Mouse (Mus musculus) c-Kit-negative CD71-positive TER-119-positive erythroid progenitor cells, embryonic 14.5 days (primary cell): ENCODE results near the gene Tssc4.

Source experiments
- DNase-seq: peaks from one replicate; pipeline ENCODE4 v3.0.0-alpha.2; 2013; ENCODE audit warnings: low read depth, low spot score

Gene Tssc4

DNA sequence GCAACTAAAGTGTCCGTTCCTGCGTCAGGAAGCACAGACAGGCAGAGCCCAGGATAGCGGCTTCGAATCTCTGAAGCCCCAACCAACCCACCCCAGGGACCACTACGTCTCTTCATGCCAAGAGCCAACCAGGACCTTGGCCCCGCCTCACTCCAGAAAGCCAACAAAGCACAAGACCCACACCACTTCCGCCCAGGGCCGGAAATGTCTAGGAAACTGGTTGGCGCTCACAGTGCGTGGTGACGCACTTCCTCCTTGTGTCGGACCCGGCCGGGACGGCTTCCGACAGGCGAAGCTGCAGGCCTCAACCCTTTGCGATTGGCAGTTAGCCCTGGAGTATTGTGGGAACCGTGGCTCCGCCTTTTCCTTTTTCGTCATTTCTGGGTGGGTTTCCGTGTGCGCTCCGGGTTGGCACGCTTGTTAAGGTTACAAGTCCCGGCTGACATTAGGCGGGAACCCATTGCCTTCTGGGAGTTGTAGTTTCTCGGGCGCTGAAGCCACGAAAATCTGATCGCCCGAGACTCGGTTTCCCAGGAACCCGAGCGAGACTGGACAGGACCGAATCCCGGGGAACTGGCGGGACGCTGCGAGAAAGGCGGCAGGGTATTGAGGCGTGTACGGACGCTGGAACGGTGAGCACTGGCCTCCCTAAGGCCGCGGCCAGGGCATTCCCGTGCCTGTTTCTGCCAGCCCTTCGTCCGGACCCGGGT is at the start of gene Tssc4:
TSS of gene Tssc4 (plus strand) at position 368 of the 710 bp plus-strand sequence.
- DNase-seq, result peak; percentile 92

DNA sequence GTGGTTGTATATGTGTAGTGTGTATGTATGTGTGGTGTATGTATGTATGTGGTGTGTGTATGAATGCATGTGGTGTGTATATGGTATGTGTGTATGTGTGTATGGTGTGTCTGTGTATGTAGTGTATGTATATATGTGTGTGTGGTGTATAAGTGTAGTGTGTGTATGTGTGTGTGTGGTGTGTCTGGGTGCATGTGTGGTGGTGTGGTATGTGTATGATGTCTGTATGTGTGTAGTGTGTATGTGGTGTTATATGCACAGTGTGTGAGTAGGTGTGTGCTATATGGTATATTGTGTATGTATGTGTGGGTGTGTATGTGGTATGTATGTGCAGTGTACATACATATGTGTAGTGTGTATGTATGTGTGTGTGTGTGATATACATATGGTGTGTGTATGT is 49.0 kb upstream of the Tssc4 start:
- no peak for DNase-seq

DNA sequence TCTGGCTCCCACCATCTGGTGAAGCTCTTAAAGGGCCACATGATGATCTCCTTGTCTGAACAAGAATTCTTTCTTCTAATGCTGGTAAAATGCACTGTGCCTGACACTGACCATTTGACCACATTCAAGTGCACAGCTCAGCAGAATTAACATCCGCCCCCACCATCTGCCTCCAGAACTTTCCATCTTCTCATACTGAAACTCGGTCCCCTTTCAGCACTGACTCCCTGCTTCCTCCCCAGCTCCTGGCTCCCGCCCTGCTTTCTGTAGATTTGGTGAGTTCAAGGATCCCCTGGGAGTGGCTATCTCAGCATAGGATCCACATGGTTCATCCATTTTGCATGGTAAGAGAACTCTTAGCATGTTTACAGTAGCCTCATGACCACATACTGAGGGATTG is 48.3 kb upstream of the Tssc4 start:
- no peak for DNase-seq

DNA sequence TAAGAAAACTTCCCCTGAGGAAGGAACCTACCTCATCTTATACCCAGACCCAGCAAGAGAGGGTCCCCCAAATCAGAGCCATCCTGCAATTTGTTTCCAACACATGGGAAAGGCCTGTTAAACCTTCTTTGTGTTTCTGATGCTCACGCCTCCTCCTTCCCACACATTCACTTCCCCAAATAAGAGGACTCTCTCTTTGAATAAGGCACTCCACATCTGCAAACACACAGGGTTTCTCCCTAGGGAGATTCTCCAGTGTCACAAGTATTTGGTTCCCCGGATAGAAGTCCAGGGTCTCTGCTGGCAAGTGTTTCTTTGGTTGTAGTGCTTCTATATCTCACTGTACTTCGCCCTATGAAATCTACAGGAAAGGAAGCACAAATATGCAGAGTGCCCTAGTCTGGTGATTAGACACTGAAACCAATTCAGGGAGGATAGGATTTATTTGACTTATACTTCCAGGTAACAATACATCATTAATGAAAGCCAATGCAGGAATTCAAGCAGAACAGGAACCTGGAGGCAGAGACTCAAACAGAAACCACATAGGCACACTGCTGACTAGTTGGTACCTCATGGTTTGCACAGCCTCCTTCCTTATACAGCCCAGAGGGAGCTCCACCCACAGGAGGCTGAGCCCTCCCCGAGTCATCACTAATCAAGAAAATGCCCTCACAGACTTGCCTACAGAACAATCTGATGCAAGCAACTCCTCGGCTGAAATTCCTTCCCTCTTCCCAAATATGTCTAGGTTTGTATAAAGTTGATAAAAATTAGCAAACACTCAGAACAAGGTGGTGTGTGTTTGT is 47.5 kb upstream of the Tssc4 start:
- no peak for DNase-seq

DNA sequence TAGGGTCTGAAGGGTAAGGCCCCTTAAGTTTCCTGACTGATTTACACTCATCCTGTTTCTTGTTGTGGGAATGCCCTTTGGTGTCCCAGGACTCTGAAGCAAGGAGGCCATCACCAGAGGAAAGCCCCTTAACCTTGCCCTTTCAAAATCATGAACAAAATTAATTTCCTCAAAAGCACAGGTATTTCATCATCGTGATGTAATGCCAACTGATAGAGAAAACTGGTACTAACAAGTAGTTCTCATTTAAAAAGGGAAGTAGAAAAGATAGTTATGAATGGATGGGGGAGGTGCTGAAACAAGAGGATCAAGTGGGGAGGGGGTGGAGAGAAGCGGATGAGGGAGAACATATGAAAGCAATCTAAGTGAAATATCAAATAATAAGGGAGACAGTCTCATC is 45.5 kb upstream of the Tssc4 start:
- DNase-seq, result no peak

DNA sequence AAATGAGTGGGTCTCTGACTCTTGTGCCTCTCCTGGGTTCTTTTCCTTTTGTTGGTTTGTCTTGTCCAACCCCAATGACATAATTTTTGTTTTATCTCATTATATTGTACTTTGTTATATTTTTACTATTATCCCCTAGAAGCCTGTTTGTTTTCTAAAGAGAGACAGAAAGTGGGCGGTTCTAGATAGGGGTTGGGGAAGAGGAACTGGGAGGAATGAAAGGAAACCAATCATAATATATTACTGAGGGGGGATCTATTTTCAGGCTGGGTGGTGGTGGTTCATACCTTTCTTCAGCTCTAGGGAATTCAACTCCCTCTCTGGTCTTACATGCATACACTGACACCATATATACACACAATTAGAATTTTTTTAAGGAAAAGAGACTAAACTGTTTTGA is 44.8 kb upstream of the Tssc4 start:
- no peak for DNase-seq

DNA sequence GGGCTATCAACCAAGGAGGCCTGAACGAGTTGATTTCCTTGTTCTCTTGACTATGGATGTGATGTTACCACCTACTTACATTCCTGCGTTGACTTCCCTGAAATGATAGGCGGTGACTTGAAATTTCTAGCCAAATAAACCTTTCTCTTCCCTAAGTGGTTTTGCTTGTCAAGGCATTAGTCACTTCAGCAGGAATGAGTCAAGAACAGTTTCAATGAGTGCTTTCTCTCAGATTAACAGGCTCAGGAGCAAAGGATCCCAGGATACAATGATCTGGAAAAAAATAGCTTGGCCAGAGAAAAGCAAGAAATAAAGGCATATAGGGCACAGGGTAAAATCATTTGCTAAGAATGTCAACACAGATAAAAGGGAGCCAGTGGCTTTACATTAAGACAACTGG is 43.6 kb upstream of the Tssc4 start:
- DNase-seq, result no peak

DNA sequence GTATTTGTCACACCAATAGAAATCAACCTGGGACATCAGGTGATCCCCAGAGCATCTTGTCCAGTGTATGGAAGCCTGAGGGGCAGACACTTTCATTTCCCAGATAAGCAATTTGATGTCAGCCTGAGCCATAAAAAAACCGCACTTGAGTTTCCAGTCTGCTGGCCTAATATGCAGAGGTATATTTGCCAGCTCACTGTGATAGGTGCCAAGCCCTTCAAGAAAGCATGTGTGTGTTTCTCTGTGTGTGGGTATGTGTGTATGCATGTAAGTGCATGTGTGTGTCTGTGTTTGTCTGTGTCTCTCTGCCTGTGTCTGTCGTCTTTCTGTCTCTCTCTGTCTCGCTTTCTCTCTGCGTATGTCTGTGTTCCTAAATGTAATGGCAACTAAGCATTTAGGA is 41.9 kb upstream of the Tssc4 start:
- no peak for DNase-seq

DNA sequence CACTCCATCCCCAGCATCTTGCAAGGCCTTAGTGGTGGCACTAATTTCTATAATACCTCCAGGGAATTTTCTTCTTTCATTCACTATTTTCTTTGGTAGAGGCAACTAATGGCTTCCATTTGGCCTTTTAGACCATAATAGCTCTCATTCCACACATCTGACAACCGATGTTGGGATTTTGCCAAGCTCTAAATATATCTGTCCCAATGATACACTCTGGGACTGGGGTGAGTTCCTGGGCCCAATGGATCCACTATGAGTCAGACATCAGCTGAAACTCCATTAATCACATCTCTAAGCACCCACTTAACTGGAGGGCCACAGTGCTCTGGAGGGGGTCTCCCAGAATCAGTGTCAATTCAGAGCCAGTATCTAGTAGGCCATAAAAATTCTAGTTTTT is 37.2 kb upstream of the Tssc4 start:
- no peak for DNase-seq

DNA sequence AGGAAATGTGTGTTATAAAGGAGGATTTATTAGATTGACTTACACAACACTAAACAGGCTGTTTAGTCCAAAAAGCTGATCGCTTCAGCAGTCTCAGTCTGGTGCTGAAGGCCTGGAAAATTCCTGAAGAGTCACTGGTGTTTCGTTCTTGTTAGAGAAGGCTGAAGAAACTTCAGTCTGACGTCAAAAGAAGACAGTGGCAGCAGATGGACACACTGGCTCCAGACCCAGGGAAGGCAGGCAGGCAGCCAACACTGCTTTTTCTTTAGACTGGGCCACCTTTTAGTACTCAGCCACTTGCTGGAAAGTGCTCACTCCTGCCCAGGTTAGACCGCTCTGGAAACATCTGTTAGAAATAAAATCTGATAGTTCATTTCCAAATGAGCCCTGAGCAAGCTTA is 35.5 kb upstream of the Tssc4 start:
- no peak for DNase-seq

DNA sequence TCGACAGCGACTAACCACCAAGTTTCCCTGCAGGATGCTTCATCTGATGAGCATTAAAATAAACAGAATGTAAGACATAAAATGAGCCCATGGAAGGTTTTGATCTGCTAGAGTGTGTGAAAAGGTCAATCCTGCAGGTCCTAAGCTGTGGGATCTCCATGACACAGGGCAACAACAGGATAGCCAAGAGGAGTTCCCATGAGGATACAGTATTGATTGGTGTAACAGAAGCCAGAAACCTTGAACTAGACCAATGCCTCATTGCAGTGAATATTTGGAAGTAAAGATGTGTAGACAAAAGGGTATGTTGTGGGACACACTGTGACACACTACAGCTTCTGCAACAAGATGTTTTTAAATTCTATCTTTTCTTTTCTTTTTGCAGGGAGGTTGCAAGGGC is 34.9 kb upstream of the Tssc4 start:
- no peak for DNase-seq

DNA sequence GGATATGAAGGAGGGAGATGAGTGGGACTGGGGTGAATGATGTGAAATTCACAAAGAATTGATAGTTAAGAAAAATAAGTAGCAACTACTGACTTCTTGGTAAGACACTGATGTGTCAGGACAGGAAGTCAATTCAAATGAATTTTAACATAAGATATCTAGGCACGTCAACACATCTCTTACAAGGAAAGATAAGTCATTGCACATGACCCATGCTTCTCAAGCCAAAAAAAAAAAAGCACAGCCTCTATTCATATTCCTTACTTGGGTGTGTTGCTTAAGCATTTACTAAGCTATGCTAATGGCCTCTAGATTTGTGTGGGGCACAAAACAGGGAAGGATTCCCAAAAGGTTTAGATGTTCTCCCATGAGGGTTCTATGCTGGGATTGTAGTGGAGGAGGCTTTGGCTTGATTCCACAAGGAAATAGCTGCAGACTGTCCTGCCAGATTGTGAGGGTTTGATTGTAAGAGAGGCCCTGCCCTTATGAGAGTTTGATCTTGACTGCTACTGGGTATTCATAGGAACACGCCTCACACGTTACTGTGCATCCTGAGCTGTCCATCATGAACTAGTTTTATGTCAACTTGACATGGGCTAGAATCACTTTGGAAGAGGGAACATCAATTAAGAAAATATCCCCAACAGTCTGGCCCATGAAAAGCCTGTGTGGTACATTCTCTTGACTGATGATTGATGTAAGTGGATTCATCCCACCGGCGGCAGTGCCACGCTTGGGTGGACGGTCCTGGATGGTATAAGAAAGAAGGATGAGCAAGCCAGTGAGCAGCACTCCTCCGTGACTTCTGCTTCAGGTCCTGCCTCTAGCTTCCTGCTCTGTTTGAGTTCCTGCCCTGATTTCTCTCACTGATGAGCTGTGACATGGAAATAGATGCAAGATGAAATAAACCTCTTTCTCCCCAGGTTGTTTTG is 34.3 kb upstream of the Tssc4 start:
- DNase-seq, result no peak

DNA sequence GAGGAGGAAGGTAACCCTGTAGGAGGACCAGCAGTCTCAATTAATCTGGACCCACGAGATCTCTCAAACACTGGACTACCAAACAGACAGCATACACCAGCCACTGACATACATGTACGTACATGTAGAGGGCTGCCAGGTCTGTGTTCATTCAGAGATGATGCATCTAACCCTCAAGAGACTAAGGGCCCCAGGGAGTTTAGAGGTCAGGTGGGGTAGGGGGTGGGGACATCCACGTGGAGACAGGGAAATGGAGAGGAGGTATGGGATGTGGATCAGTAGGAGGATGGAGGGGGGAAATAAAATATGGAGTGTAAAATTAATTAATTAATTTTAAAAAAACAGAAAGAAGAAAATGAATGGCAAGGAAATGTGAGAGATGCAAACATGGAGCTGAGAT is 32.3 kb upstream of the Tssc4 start:
- DNase-seq, result no peak

DNA sequence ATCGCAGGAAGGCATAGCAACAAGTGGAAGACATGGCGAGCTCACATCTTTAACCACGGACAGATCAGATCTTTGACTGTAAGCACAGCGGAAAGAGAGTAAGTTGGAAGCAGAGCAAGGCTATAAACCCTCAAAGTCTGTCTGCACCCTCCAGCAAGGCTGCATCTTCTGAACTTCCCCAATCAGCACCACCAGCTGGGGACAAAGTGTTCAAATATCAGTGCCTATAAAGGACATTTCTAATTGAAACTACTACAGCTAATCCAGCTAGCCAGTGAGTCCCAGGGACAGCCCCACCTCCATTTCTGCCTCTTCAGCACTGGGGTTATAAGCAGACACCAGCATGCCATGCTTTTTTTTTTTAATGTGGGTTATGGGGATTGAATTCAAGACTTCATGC is 31.7 kb upstream of the Tssc4 start:
- DNase-seq, result no peak

DNA sequence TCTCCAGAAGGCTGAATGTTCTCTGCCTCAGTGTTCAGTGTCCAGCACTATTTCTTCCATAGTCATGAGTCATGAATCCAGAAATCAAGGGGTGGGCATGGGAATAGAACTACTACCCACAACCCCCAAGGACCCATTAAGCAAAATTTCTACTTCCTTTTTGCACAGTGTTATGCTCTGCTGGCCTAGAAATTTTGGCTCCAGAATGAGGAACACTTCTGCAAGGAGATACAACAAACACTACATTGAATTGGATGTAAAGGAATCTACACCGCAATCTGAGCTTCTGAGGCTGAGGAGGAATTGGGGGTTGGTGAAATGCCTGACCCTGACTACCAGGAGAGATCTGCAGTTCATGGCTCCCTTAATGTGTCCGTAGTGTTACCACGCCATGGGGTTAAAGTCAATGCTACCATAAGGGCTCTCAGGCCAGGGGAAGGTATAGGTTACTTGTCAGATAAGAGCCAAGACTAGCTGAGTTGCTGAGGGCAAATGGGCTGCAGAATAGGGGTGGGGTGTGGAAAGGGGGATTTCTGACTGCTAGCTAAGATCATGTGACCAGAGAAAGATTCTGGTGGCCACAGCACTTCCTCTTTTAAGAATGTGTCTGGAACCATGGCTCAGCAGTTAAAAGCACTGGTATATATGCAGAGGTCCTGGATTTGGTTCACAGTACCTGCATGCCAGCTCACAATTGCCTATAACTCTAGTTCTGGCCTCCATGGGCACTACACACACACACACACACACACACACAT is 30.7 kb upstream of the Tssc4 start:
- no peak for DNase-seq

DNA sequence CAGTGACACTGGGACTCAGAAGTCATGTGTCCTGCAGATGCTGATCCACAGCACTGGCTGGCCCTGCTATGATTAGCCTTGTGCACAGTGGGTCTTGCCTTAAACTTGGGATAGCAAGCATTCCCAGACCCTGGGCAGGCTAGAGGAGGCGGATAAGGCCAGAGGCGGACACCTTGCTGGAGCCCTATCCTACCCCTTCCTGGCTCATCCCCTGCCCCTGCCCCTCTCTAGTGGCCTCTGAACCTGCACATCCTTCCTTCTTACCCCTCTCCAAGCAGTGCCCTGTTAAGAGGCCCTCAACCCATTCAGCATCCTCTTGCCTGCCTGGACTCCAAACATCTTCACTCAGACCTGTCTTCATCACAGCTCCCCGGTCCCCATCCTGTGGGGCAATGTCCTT is 28.5 kb upstream of the Tssc4 start:
- no peak for DNase-seq

DNA sequence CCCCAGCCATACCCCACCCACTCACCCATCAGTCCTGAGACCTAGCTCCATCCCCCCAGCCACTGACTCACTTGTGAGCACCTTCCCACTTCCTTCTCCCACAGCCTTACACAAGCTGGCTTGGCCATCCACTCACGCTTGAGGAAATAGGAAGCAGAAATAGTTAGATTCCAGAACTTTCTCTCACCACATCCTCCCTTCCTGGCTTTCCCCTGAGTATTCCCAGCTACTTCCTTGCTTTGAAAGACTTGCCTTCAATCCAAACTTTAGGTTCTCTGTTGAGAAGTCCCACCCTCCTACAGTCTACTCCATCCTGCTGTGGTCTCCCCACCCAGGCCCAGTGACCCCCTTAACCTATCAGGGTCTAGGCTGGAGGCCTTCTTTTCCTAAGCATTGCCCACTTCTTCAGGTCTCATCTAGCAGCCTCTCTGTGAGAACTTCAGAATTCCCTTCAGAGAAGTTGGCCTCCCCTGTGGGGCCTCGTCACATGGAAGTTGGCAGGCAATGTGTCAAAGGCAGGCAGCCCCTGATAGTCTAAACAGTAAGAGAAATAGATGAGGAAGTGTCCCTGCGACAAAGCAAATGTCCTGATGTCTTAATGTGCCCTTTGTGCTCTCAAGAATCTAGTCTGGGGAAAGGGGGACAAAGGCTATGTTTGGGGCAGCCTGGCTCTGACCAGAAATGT is 27.8 kb upstream of the Tssc4 start:
- no peak for DNase-seq

DNA sequence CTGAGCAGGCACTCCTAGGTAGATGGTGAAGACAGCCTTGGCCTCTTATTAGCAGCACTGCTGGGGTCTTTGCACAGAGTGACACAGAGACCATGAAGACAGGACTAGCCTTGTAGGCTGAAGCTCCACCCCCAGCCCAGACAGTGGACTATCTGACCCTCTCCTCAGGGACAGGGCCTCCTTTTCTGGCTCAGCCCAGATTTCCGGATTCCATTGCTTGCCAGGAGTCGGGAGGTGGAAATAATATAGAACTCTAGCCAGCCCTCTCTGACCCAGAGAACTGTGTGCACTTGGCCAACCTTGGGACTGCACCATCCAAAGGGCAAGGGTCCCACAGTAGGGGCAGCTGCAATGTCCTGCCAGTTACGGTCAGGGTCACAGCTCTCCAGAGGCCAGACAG is 27.0 kb upstream of the Tssc4 start:
- DNase-seq, result no peak

DNA sequence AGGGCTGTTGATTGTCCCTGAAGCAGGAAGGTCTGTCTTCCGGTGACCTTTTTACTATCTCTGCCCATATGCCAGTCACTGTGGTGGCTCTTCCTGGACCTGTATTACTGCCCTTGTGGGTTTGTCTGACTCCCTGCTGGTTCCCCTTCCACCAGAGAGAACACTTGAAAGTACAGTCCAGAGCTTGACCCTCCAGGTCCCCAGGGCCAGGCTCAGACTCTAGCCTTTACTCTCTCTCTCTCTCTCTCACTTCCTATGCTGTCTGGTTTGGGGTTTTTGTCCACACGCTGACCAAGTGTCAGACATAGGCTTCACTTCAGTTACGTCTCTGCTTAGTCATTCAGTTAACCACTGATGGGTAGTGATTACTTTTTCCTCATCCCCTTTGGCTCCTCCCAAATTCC is 26.1 kb upstream of the Tssc4 start:
- DNase-seq, result no peak

DNA sequence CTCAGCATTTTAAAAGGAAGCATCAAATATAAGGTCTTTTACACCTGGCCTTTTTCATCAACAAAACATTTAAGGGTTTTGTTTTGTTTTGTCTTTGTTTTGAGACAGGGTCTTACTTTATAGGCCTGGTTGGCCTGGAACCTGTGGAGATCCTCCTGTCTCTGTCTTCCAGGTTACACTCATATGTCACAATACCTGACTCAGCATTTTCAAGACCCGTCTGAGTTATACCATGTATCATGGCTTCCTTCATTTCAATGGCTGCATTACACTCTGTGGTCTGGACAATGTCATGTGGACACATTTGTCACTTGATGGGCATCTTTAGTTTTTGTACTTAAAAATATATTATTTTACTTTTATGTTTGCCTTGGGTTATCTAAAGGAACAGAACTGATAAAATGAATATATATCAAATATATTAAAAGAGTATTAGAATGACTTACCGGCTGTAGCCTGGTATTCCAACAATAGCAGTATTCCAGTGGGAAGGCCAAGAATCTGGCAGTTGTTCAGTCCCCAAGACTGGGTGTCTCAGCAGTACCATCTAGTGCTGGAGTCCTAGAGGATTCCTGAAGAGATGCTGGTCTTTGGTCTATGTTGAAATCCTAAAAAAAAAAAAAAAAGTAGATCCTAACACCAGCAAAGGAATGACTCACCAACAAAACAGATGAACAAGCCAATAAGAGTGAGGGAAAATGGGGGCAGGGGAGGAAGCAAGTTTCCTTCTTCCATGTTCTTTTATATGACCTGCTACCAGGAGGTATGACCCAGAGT is 24.8 kb upstream of the Tssc4 start:
- DNase-seq, result no peak
